Mouse (Mus musculus): ENCODE measurements around the gene Rac2. TPM values are rescaled to one million over a fixed set of nuclear protein-coding genes. Genes with fewer than 3 reads are reported as not detected.

Gene Rac2
- polyA plus RNA-seq, 1 experiment from 2014 or later: 8.3 TPM

DNA sequence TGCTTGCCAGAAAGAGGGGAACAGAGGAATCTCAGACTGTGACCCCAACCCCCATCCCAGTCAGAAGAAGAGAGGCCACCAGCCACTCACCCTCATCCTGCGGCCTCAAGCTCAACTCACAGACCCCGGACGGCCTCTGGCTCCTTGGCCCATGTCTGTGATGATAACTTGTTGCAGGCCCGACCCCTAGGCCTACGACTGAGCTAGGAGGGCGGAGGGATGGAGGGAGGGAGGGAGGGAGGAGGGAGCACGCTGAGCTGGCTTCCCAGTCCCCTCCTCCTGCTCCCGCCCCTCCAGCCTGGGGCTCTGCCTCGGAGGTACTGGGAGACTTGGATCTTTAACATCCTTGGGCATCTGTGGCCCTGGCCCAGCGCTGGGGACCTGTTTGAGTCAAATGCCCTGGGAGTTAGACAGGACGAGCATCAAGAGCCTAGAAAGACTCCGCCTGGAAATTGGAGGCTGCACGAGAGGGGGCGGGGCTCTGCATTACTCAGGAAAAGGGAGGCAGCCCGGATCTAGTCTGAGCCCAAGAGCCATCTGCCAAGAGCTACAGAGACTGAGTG lies 43.1 kb downstream of the Rac2 start:
- 0% methylated on average over 15 of the region's 15 CpGs for WGBS
- peak overlapping the region; percentile 62 for H3K4me2 ChIP-seq (replicated peaks; ENCODE audit: low read depth, low read length)
- H3K9ac ChIP-seq (replicated peaks; ENCODE audit: low read length): peak overlapping the region; percentile 72
- H3K9me3 ChIP-seq (ENCODE audit: low read length): no peaks in the 10 kb centered on the region
- no peaks in the 10 kb centered on the region for H3K36me3 ChIP-seq (ENCODE audit: insufficient read depth, low read length)
- H3K4me1 ChIP-seq (ENCODE audit: insufficient read depth, low read length): peaks cover 54% of the 10 kb centered on the region
- peak overlapping the region; percentile 88 for H3K27ac ChIP-seq (ENCODE audit: low read length)
- peak; percentile 72 for ATAC-seq (ENCODE audit: low FRiP score, low TSS enrichment)
- H3K4me3 ChIP-seq (ENCODE audit: low read length): peak overlapping the region; percentile 44
- H3K27me3 ChIP-seq (ENCODE audit: insufficient read depth, low read length): no peaks in the 10 kb centered on the region

GRCm38 (mm10) chr15:78528726-78529411 lies 43.7 kb downstream of the Rac2 start:
- peak overlapping the region; percentile 72 for H3K9ac ChIP-seq (replicated peaks; ENCODE audit: low read length)
- no peaks in the 10 kb centered on the region for H3K36me3 ChIP-seq (ENCODE audit: insufficient read depth, low read length)
- 33% methylated on average over 11 of the region's 11 CpGs for WGBS
- no peak for ATAC-seq (ENCODE audit: low FRiP score, low TSS enrichment)
- no peaks in the 10 kb centered on the region for H3K27me3 ChIP-seq (ENCODE audit: insufficient read depth, low read length)
- peak overlapping the region; percentile 44 for H3K4me3 ChIP-seq (ENCODE audit: low read length)
- peaks cover 54% of the 10 kb centered on the region for H3K4me1 ChIP-seq (ENCODE audit: insufficient read depth, low read length)
- H3K9me3 ChIP-seq (ENCODE audit: low read length): no peaks in the 10 kb centered on the region
- peak overlapping the region; percentile 62 for H3K4me2 ChIP-seq (replicated peaks; ENCODE audit: low read depth, low read length)
- peak overlapping the region; percentile 88 for H3K27ac ChIP-seq (ENCODE audit: low read length)

GRCm38 (mm10) chr15:78527973-78528372 lies 44.6 kb downstream of the Rac2 start:
- peak overlapping the region; percentile 35; the same call in 1 of the 2 replicates for H3K27ac ChIP-seq (ENCODE audit: low read length)

DNA sequence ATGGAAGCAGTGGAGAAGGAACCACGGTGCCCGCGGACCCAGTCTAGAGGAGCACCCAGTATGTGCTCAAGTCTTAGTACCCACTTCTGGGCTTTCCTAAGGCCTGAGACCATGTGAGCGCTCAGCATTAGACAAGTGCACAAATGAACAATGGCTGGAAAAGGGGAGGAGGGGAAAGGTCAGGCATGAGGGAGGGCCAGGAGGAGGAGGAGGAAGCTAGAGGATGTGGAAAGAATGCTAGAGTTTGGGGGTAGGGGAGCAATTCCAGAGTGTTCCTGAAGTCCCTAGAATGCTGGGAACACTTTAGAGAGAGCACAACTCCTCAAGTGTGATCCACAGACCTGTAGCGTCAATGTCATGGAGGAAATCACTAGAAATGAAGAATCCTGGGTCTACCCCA lies 48.4 kb downstream of the Rac2 start:
- H3K27me3 ChIP-seq (ENCODE audit: insufficient read depth, low read length): no peaks in the 10 kb centered on the region
- no peak overlapping the region for H3K4me3 ChIP-seq (ENCODE audit: low read length)
- peaks cover 22% of the 10 kb centered on the region for H3K4me1 ChIP-seq (ENCODE audit: insufficient read depth, low read length)
- no peak overlapping the region for H3K27ac ChIP-seq (ENCODE audit: low read length)
- no peaks in the 10 kb centered on the region for H3K9me3 ChIP-seq (ENCODE audit: low read length)
- H3K4me2 ChIP-seq (replicated peaks; ENCODE audit: low read depth, low read length): no peak overlapping the region
- WGBS: 81% methylated on average over 5 of the region's 5 CpGs
- no peak overlapping the region for H3K9ac ChIP-seq (replicated peaks; ENCODE audit: low read length)
- no peaks in the 10 kb centered on the region for H3K36me3 ChIP-seq (ENCODE audit: insufficient read depth, low read length)
- no peak for ATAC-seq (ENCODE audit: low FRiP score, low TSS enrichment)

More at GRCm38 (mm10) chr15:78527973-78528372, 44.6 kb downstream of the Rac2 start:
- Histone ChIP-seq H3K27me3 (ENCODE audit: insufficient read depth, low read length) (no peaks in the 10 kb centered on the region), H3K36me3 (ENCODE audit: insufficient read depth, low read length) (no peaks in the 10 kb centered on the region), H3K4me1 (ENCODE audit: insufficient read depth, low read length) (peaks cover 54% of the 10 kb centered on the region), H3K9me3 (ENCODE audit: low read length) (no peaks in the 10 kb centered on the region), H3K4me2 (replicated peaks; ENCODE audit: low read depth, low read length) (no peak overlapping the region), H3K9ac (replicated peaks; ENCODE audit: low read length) (no peak overlapping the region), H3K4me3 (ENCODE audit: low read length) (no peak overlapping the region)
- no peak for ATAC-seq (ENCODE audit: low FRiP score, low TSS enrichment)
- WGBS: 72% methylated on average over 7 of the region's 7 CpGs

DNA sequence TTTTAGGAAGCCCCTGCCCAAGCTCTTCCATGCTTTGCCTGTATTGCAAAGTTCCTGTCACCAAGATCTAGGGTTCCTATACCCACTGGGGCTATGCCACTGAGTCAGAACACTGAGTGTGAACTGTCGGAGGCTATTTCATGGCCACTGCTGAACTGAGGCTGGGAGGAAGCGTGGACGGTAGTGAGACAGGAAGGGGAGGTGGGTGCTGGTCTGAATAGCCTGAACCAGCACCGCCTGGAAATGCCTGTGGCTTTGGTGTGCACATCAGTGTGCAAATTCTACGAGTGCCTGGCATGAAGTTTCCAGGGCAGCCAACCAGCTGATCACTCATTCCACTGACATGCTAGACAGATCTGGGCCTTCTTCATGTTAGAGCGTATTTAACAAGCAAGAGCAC lies 50.7 kb downstream of the Rac2 start:
- Histone ChIP-seq H3K9ac (replicated peaks; ENCODE audit: low read length) (no peak overlapping the region), H3K27me3 (ENCODE audit: insufficient read depth, low read length) (no peaks in the 10 kb centered on the region), H3K27ac (ENCODE audit: low read length) (no peak overlapping the region), H3K4me3 (ENCODE audit: low read length) (no peak overlapping the region), H3K9me3 (ENCODE audit: low read length) (no peaks in the 10 kb centered on the region), H3K4me2 (replicated peaks; ENCODE audit: low read depth, low read length) (no peak overlapping the region), H3K36me3 (ENCODE audit: insufficient read depth, low read length) (no peaks in the 10 kb centered on the region), H3K4me1 (ENCODE audit: insufficient read depth, low read length) (peaks cover under 1% of the 10 kb centered on the region; the same call in 1 of the 2 replicates)
- WGBS: 70% methylated on average over 6 of the region's 6 CpGs
- ATAC-seq (ENCODE audit: low FRiP score, low TSS enrichment): no peak

DNA sequence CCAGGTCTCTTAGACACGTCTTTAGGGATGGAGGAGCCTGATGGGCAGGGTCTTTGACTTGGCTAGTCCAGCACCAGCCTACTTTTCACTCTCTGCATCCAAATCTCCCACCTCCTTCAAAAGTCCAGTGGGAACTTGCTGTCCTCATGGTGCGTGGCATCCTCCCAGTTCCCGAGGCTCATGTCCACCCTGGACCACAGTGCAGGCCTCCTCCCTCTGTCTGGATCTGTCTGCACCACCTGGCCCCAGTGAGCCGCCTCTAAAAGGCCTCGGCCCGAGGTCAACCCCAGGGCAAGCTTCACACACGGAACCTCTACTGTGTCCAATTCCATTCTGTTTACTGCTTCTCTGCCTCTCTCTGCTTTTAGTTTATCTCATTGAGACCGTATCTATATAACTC lies 51.3 kb downstream of the Rac2 start:
- Histone ChIP-seq H3K4me1 (ENCODE audit: insufficient read depth, low read length) (no peaks in the 10 kb centered on the region), H3K27ac (ENCODE audit: low read length) (no peak overlapping the region), H3K4me2 (replicated peaks; ENCODE audit: low read depth, low read length) (no peak overlapping the region), H3K9me3 (ENCODE audit: low read length) (no peaks in the 10 kb centered on the region), H3K9ac (replicated peaks; ENCODE audit: low read length) (no peak overlapping the region), H3K4me3 (ENCODE audit: low read length) (no peak overlapping the region), H3K36me3 (ENCODE audit: insufficient read depth, low read length) (no peaks in the 10 kb centered on the region), H3K27me3 (ENCODE audit: insufficient read depth, low read length) (no peaks in the 10 kb centered on the region)
- ATAC-seq (ENCODE audit: low FRiP score, low TSS enrichment): no peak
- WGBS: 62% methylated on average over 8 of the region's 8 CpGs

GRCm38 (mm10) chr15:78520112-78520715 lies 52.4 kb downstream of the Rac2 start:
- Histone ChIP-seq H3K27ac (ENCODE audit: low read length) (no peak overlapping the region), H3K36me3 (ENCODE audit: insufficient read depth, low read length) (no peaks in the 10 kb centered on the region), H3K9ac (replicated peaks; ENCODE audit: low read length) (no peak overlapping the region), H3K9me3 (ENCODE audit: low read length) (no peaks in the 10 kb centered on the region), H3K4me2 (replicated peaks; ENCODE audit: low read depth, low read length) (no peak overlapping the region), H3K4me1 (ENCODE audit: insufficient read depth, low read length) (no peaks in the 10 kb centered on the region), H3K4me3 (ENCODE audit: low read length) (no peak overlapping the region), H3K27me3 (ENCODE audit: insufficient read depth, low read length) (no peaks in the 10 kb centered on the region)
- 70% methylated on average over 13 of the region's 13 CpGs for WGBS
- ATAC-seq (ENCODE audit: low FRiP score, low TSS enrichment): no peak

GRCm38 (mm10) chr15:78518221-78518620 lies 54.4 kb downstream of the Rac2 start:
- no peaks in the 10 kb centered on the region for H3K9me3 ChIP-seq (ENCODE audit: low read length)
- no peak overlapping the region for H3K27ac ChIP-seq (ENCODE audit: low read length)
- no peaks in the 10 kb centered on the region for H3K36me3 ChIP-seq (ENCODE audit: insufficient read depth, low read length)
- 0 out of 2 replicates have a peak, but pooled peaks cover 3% of the 10 kb centered on the region for H3K4me1 ChIP-seq (ENCODE audit: insufficient read depth, low read length)
- no peak for ATAC-seq (ENCODE audit: low FRiP score, low TSS enrichment)
- H3K4me3 ChIP-seq (ENCODE audit: low read length): no peak overlapping the region
- H3K9ac ChIP-seq (replicated peaks; ENCODE audit: low read length): no peak overlapping the region
- WGBS: 55% methylated on average over 7 of the region's 7 CpGs
- no peaks in the 10 kb centered on the region for H3K27me3 ChIP-seq (ENCODE audit: insufficient read depth, low read length)
- H3K4me2 ChIP-seq (replicated peaks; ENCODE audit: low read depth, low read length): no peak overlapping the region

- no peak for ATAC-seq (ENCODE audit: low FRiP score, low TSS enrichment)
- Histone ChIP-seq H3K27me3 (ENCODE audit: insufficient read depth, low read length) (no peaks in the 10 kb centered on the region), H3K4me3 (ENCODE audit: low read length) (no peak overlapping the region), H3K27ac (ENCODE audit: low read length) (no peak overlapping the region), H3K36me3 (ENCODE audit: insufficient read depth, low read length) (no peaks in the 10 kb centered on the region), H3K4me2 (replicated peaks; ENCODE audit: low read depth, low read length) (no peak overlapping the region), H3K4me1 (ENCODE audit: insufficient read depth, low read length) (peaks cover 16% of the 10 kb centered on the region; the same call in 1 of the 2 replicates), H3K9me3 (ENCODE audit: low read length) (no peaks in the 10 kb centered on the region), H3K9ac (replicated peaks; ENCODE audit: low read length) (no peak overlapping the region)
- 83% methylated on average over 6 of the region's 6 CpGs for WGBS
Observed at GRCm38 (mm10) chr15:78515759-78516158, 56.8 kb downstream of the Rac2 start.
